Mouse (Mus musculus) kidney, embryonic 15.5 days (tissue): Measurements from ENCODE around the gene Siae. TPM values are rescaled to one million over a fixed set of nuclear protein-coding genes. Genes with fewer than 3 reads are reported as not detected.
A peak's percentile ranks its signal among the peaks of the same experiment; 100 is the strongest.

ENCODE experiments used
- ATAC-seq: fragments of 200-750 bp; cut with Nextera tagmentation; replicated peaks from 2 replicates; pipeline ENCODE4 v1.8.0; 2017; ENCODE audit warnings: moderate TSS enrichment; ENCODE audit not compliant: low FRiP score
- H3K27ac ChIP-seq: fragments of 300-500 bp; sonication (generic); 2 replicates; pipeline ENCODE4 v1.5.1; 2015; ENCODE audit warnings: mild to moderate bottlenecking, inconsistent platforms
- H3K27me3 ChIP-seq: fragments of 300-500 bp; sonication (generic); 2 replicates; pipeline ENCODE4 v1.6.1; 2015; ENCODE audit warnings: inconsistent platforms
- H3K36me3 ChIP-seq: fragments of 300-500 bp; sonication (generic); 2 replicates; pipeline ENCODE4 v1.6.1; 2015; ENCODE audit warnings: inconsistent platforms
- H3K4me1 ChIP-seq: fragments of 300-500 bp; sonication (generic); 2 replicates; pipeline ENCODE4 v1.6.1; 2015; ENCODE audit warnings: inconsistent platforms
- H3K4me2 ChIP-seq: fragments of 300-500 bp; sonication (generic); 2 replicates; pipeline ENCODE4 v1.6.1; 2015; ENCODE audit warnings: moderate library complexity, mild to moderate bottlenecking, inconsistent platforms
- H3K4me3 ChIP-seq: fragments of 300-500 bp; sonication (generic); replicated peaks from 2 replicates; pipeline ENCODE4 v1.5.1; 2015; ENCODE audit warnings: mild to moderate bottlenecking, inconsistent platforms
- H3K9ac ChIP-seq: fragments of 300-500 bp; sonication (generic); 2 replicates; pipeline ENCODE4 v1.6.1; 2015; ENCODE audit warnings: mild to moderate bottlenecking, inconsistent platforms
- H3K9me3 ChIP-seq: fragments of 300-500 bp; sonication (generic); replicated peaks from 2 replicates; pipeline ENCODE4 v1.6.1; 2016; ENCODE audit warnings: inconsistent platforms
- WGBS: fragments of 180-500 bp; shearing (Covaris S2); methylation state at CpG from one replicate; pipeline ENCODE4 v1.1.7; 2015; ENCODE audit warnings: mixed read lengths; 5-methylcytosine and 5-hydroxymethylcytosine counted together
- polyA plus RNA-seq: library from polyadenylated mRNA; unstranded; fragments of >200 nt; fragmentation: Nextera tagmentation; extraction: Ambion mirVana; gene quantifications from 2 replicates; pipeline ENCODE4 v1.2.1, GENCODE M21; 2015

The Siae gene
- polyA plus RNA-seq, 1 experiment from 2014 or later, result 9.5 TPM

GRCm38 (mm10) chr9:37543869-37544440 lies 11.5 kb upstream of the Siae start:
- WGBS, result 29% methylated on average over 12 of the region's 12 CpGs
- Histone ChIP-seq H3K4me1 (peaks cover 31% of the 10 kb centered on the region), H3K36me3 (no peaks in the 10 kb centered on the region), H3K9me3 (no peaks in the 10 kb centered on the region), H3K4me2 (peak overlapping the region; percentile 75), H3K27me3 (peaks cover 56% of the 10 kb centered on the region), H3K27ac (no peak overlapping the region), H3K9ac (no peak overlapping the region), H3K4me3 (peak overlapping the region; percentile 44)
- ATAC-seq, result peak; percentile 1; the same call in 1 of the 2 replicates

GRCm38 (mm10) chr9:37544447-37545165 lies 10.9 kb upstream of the Siae start:
- Histone ChIP-seq H3K27ac (no peak overlapping the region), H3K36me3 (no peaks in the 10 kb centered on the region), H3K4me2 (peak overlapping the region; percentile 75), H3K9ac (0 out of 2 replicates have a peak overlapping the region, but pooled peaks have one; percentile 8), H3K27me3 (peaks cover 60% of the 10 kb centered on the region), H3K4me1 (peaks cover 24% of the 10 kb centered on the region), H3K4me3 (peak overlapping the region; percentile 44), H3K9me3 (no peaks in the 10 kb centered on the region)
- WGBS, result 2% methylated on average over 29 of the region's 29 CpGs
- ATAC-seq, result peak; percentile 76

- Histone ChIP-seq H3K4me1 (peaks cover 23% of the 10 kb centered on the region), H3K36me3 (no peaks in the 10 kb centered on the region), H3K4me3 (peak overlapping the region; percentile 44), H3K4me2 (peak overlapping the region; percentile 75), H3K9me3 (no peaks in the 10 kb centered on the region), H3K9ac (0 out of 2 replicates have a peak overlapping the region, but pooled peaks have one; percentile 8), H3K27ac (no peak overlapping the region), H3K27me3 (peaks cover 66% of the 10 kb centered on the region)
- 9% methylated on average over 17 of the region's 17 CpGs for WGBS
- ATAC-seq, result peak; percentile 30
Observed at GRCm38 (mm10) chr9:37545166-37545610, 10.3 kb upstream of the Siae start.

- H3K27ac ChIP-seq, result no peak overlapping the region
- H3K4me1 ChIP-seq, result peaks cover 23% of the 10 kb centered on the region
- no peak overlapping the region for H3K4me3 ChIP-seq
- peaks cover 73% of the 10 kb centered on the region for H3K27me3 ChIP-seq
- ATAC-seq, result no peak
- H3K36me3 ChIP-seq, result no peaks in the 10 kb centered on the region
- 0 out of 2 replicates have a peak overlapping the region, but pooled peaks have one; percentile 75 for H3K4me2 ChIP-seq
- 17% methylated on average over 27 of the region's 27 CpGs for WGBS
- no peaks in the 10 kb centered on the region for H3K9me3 ChIP-seq
- no peak overlapping the region for H3K9ac ChIP-seq
Observed at GRCm38 (mm10) chr9:37545847-37546452, 9.5 kb upstream of the Siae start.

- Histone ChIP-seq H3K36me3 (no peaks in the 10 kb centered on the region), H3K27ac (no peak overlapping the region), H3K4me3 (no peak overlapping the region), H3K27me3 (peaks cover 83% of the 10 kb centered on the region), H3K4me1 (peaks cover 28% of the 10 kb centered on the region), H3K9ac (no peak overlapping the region), H3K4me2 (no peak overlapping the region), H3K9me3 (no peaks in the 10 kb centered on the region)
- no peak for ATAC-seq
- WGBS, result 64% methylated on average over 1 of the region's 1 CpGs
Observed at GRCm38 (mm10) chr9:37546889-37547288, 8.6 kb upstream of the Siae start.

GRCm38 (mm10) chr9:37550435-37550834 lies 5.1 kb upstream of the Siae start:
- H3K27ac ChIP-seq, result no peak overlapping the region
- H3K36me3 ChIP-seq, result no peaks in the 10 kb centered on the region
- no peak overlapping the region for H3K9ac ChIP-seq
- no peaks in the 10 kb centered on the region for H3K9me3 ChIP-seq
- peaks cover 88% of the 10 kb centered on the region for H3K27me3 ChIP-seq
- 44% methylated on average over 1 of the region's 1 CpGs for WGBS
- no peak for ATAC-seq
- H3K4me2 ChIP-seq, result no peak overlapping the region
- no peak overlapping the region for H3K4me3 ChIP-seq
- peaks cover 34% of the 10 kb centered on the region for H3K4me1 ChIP-seq

- peak overlapping the region; percentile 29 for H3K9ac ChIP-seq
- 2% methylated on average over 23 of the region's 23 CpGs for WGBS
Observed at GRCm38 (mm10) chr9:37551751-37552531, 3.6 kb upstream of the Siae start.

GRCm38 (mm10) chr9:37552536-37553293 lies 2.8 kb upstream of the Siae start, which contains the start of gene Nrgn:
Gene Nrgn, minus strand, starts transcription at chr9:37552904.
- ATAC-seq, result peak; percentile 97
- 5% methylated on average over 31 of the region's 31 CpGs for WGBS

More at GRCm38 (mm10) chr9:37551751-37552531, 3.6 kb upstream of the Siae start:
- no peaks in the 10 kb centered on the region for H3K36me3 ChIP-seq
- ATAC-seq, result peak; percentile 19
- H3K9me3 ChIP-seq, result no peaks in the 10 kb centered on the region
- peaks cover 76% of the 10 kb centered on the region for H3K27me3 ChIP-seq
- H3K27ac ChIP-seq, result no peak overlapping the region
- peak overlapping the region; percentile 78 for H3K4me2 ChIP-seq
- H3K4me3 ChIP-seq, result peak overlapping the region; percentile 42
- H3K4me1 ChIP-seq, result peaks cover 31% of the 10 kb centered on the region

GRCm38 (mm10) chr9:37554279-37554678 lies 1.2 kb upstream of the Siae start:
- no peak overlapping the region for H3K4me2 ChIP-seq
- no peak overlapping the region for H3K4me3 ChIP-seq
- no peaks in the 10 kb centered on the region for H3K36me3 ChIP-seq
- no peak overlapping the region for H3K27ac ChIP-seq
- no peak overlapping the region for H3K9ac ChIP-seq
- H3K4me1 ChIP-seq, result peaks cover 31% of the 10 kb centered on the region
- no peak for ATAC-seq
- no peaks in the 10 kb centered on the region for H3K9me3 ChIP-seq
- 86% methylated on average over 1 of the region's 1 CpGs for WGBS
- H3K27me3 ChIP-seq, result peaks cover 54% of the 10 kb centered on the region

More at GRCm38 (mm10) chr9:37552536-37553293, 2.8 kb upstream of the Siae start, which contains the start of gene Nrgn:
- H3K36me3 ChIP-seq, result no peaks in the 10 kb centered on the region
- no peaks in the 10 kb centered on the region for H3K9me3 ChIP-seq
- H3K4me3 ChIP-seq, result peak within 1 kb of the TSS; percentile 42
- peak within 1 kb of the TSS; percentile 78 for H3K4me2 ChIP-seq
- H3K27me3 ChIP-seq, result peaks cover 68% of the 10 kb centered on the region
- peaks cover 31% of the 10 kb centered on the region for H3K4me1 ChIP-seq
- H3K9ac ChIP-seq, result peak within 1 kb of the TSS; percentile 29
- no peak within 1 kb of the TSS for H3K27ac ChIP-seq

- H3K4me2 ChIP-seq, result no peak overlapping the region
Observed at GRCm38 (mm10) chr9:37556366-37556765, 868 bp downstream of the Siae start.

GRCm38 (mm10) chr9:37560617-37561016 lies 5.1 kb downstream of the Siae start:
- H3K27ac ChIP-seq, result no peak overlapping the region

More at GRCm38 (mm10) chr9:37556366-37556765, 868 bp downstream of the Siae start:
- peaks cover 30% of the 10 kb centered on the region for H3K4me1 ChIP-seq
- H3K4me3 ChIP-seq, result no peak overlapping the region
- H3K27ac ChIP-seq, result no peak overlapping the region
- WGBS, result 84% methylated on average over 3 of the region's 3 CpGs
- no peaks in the 10 kb centered on the region for H3K9me3 ChIP-seq
- ATAC-seq, result no peak
- no peak overlapping the region for H3K9ac ChIP-seq
- H3K36me3 ChIP-seq, result no peaks in the 10 kb centered on the region
- peaks cover 34% of the 10 kb centered on the region for H3K27me3 ChIP-seq

More at GRCm38 (mm10) chr9:37560617-37561016, 5.1 kb downstream of the Siae start:
- H3K9me3 ChIP-seq, result no peaks in the 10 kb centered on the region
- ATAC-seq, result no peak
- no peak overlapping the region for H3K9ac ChIP-seq
- peaks cover under 1% of the 10 kb centered on the region; the same call in 1 of the 2 replicates for H3K4me1 ChIP-seq
- H3K27me3 ChIP-seq, result peaks cover 3% of the 10 kb centered on the region; the same call in 1 of the 2 replicates
- no peak overlapping the region for H3K4me2 ChIP-seq
- no peak overlapping the region for H3K4me3 ChIP-seq
- no peaks in the 10 kb centered on the region for H3K36me3 ChIP-seq
- 92% methylated on average over 2 of the region's 2 CpGs for WGBS
